Mouse (Mus musculus) thymus, postnatal 0 days (tissue): ENCODE results near the gene Cyp2c70. TPM values are rescaled to one million over a fixed set of nuclear protein-coding genes. Genes with fewer than 3 reads are reported as not detected.
"Not testable (repeated sequence)": the region's sequence is repeated elsewhere in the genome, so short reads cannot be mapped to it uniquely, and the experiment has no call there.

Experiments used
- DNase-seq: peaks from one replicate; pipeline ENCODE4 v3.0.0-alpha.2; 2015; ENCODE audit warnings: low spot score
- polyA plus RNA-seq: library from polyadenylated mRNA; unstranded; fragments of >200 nt; fragmentation: Nextera tagmentation; extraction: Ambion mirVana; gene quantifications from 2 replicates; pipeline ENCODE4 v1.2.1, GENCODE M21; 2015

Gene Cyp2c70
- polyA plus RNA-seq, result not detected in 2 replicates

- DNase-seq, result no peak
These were observed at the start of gene Cyp2c70 for GRCm38 (mm10) chr19:40187160-40187559. Gene Cyp2c70, minus strand, starts transcription at chr19:40187333.

- no peak for DNase-seq
These were observed 45.4 kb upstream of the Cyp2c70 start for GRCm38 (mm10) chr19:40232560-40232959.

- peak; percentile 22 for DNase-seq
These were observed 44.9 kb upstream of the Cyp2c70 start for GRCm38 (mm10) chr19:40231825-40232541.

- DNase-seq, result no peak
These were observed 44.1 kb upstream of the Cyp2c70 start for GRCm38 (mm10) chr19:40231074-40231738.

- no peak for DNase-seq
These were observed 39.5 kb upstream of the Cyp2c70 start for GRCm38 (mm10) chr19:40226516-40227151.

- no peak for DNase-seq
These were observed 38.6 kb upstream of the Cyp2c70 start for GRCm38 (mm10) chr19:40225761-40226110.

GRCm38 (mm10) chr19:40225102-40225760, 38.1 kb upstream of the Cyp2c70 start:
- peak; percentile 53 for DNase-seq

- DNase-seq, result not testable (repeated sequence)
These were observed 35.2 kb upstream of the Cyp2c70 start for GRCm38 (mm10) chr19:40222307-40222706.

GRCm38 (mm10) chr19:40220878-40221277, 33.7 kb upstream of the Cyp2c70 start:
- DNase-seq, result no peak

GRCm38 (mm10) chr19:40202947-40203346, 15.8 kb upstream of the Cyp2c70 start:
- DNase-seq, result not testable (repeated sequence)

- no peak for DNase-seq
These were observed 3.5 kb upstream of the Cyp2c70 start for GRCm38 (mm10) chr19:40190596-40190995.

- DNase-seq, result no peak
These were observed 3.5 kb downstream of the Cyp2c70 start for GRCm38 (mm10) chr19:40183600-40183999.

GRCm38 (mm10) chr19:40178311-40178710, 8.8 kb downstream of the Cyp2c70 start:
- DNase-seq, result no peak

GRCm38 (mm10) chr19:40168391-40168790, 18.7 kb downstream of the Cyp2c70 start:
- not testable (repeated sequence) for DNase-seq

GRCm38 (mm10) chr19:40126996-40127395, 60.1 kb downstream of the Cyp2c70 start:
- not testable (repeated sequence) for DNase-seq

GRCm38 (mm10) chr19:40125165-40125564, 62.0 kb downstream of the Cyp2c70 start:
- not testable (repeated sequence) for DNase-seq

- not testable (repeated sequence) for DNase-seq
These were observed 67.5 kb downstream of the Cyp2c70 start for GRCm38 (mm10) chr19:40119624-40120023.
